Mouse (Mus musculus): ENCODE measurements around the gene Eif4a2. TPM values are rescaled to one million over a fixed set of nuclear protein-coding genes. Genes with fewer than 3 reads are reported as not detected.
"Not testable (repeated sequence)": the region's sequence is repeated elsewhere in the genome, so short reads cannot be mapped to it uniquely, and the experiment has no call there.

The Eif4a2 gene
- polyA plus RNA-seq, 1 experiment from 2014 or later, result 155 TPM

- ATAC-seq (replicated peaks; ENCODE audit: insufficient number of reproducible peaks, insufficient read depth, low FRiP score, low read depth); H3K4me3 ChIP-seq; H3K36me3 ChIP-seq: not testable (repeated sequence)
These were observed 11.7 kb upstream of the Eif4a2 start for GRCm38 (mm10) chr16:23095581-23095980.

DNA sequence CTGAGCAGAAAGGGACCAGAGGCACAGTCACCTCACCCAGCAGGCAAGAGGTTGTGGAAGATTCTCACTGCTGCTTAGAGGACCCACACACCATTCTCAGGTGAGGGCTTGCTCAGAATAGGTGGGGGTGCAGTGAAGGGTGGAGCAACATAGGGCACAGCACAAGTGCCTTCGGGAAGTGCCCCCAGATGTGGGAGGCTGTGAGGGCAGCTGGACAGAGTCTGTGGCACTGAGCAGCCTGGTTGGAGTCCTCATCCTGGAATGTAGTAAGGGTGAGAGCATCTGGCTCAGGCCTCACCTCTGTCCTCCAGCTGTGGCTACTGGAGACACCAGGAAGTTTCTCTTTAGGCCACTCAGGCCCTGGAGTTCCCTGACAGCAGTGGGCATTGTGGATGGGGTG lies 10.4 kb upstream of the Eif4a2 start:
- H3K27me3 ChIP-seq; H3K9me3 ChIP-seq (replicated peaks); H3K36me3 ChIP-seq; H3K4me2 ChIP-seq; H3K27ac ChIP-seq; H3K9ac ChIP-seq; H3K4me3 ChIP-seq; ATAC-seq (replicated peaks; ENCODE audit: insufficient number of reproducible peaks, insufficient read depth, low FRiP score, low read depth): not testable (repeated sequence)
- WGBS, result 75% methylated on average over 1 of the region's 1 CpGs
- peaks cover 16% of the 10 kb centered on the region for H3K4me1 ChIP-seq (replicated peaks)

More at GRCm38 (mm10) chr16:23095581-23095980, 11.7 kb upstream of the Eif4a2 start:
- not testable (repeated sequence) for H3K9me3 ChIP-seq (replicated peaks); H3K9ac ChIP-seq; H3K27me3 ChIP-seq; H3K4me2 ChIP-seq; H3K27ac ChIP-seq
- peaks cover 12% of the 10 kb centered on the region for H3K4me1 ChIP-seq (replicated peaks)
- WGBS, result 91% methylated on average over 5 of the region's 5 CpGs

DNA sequence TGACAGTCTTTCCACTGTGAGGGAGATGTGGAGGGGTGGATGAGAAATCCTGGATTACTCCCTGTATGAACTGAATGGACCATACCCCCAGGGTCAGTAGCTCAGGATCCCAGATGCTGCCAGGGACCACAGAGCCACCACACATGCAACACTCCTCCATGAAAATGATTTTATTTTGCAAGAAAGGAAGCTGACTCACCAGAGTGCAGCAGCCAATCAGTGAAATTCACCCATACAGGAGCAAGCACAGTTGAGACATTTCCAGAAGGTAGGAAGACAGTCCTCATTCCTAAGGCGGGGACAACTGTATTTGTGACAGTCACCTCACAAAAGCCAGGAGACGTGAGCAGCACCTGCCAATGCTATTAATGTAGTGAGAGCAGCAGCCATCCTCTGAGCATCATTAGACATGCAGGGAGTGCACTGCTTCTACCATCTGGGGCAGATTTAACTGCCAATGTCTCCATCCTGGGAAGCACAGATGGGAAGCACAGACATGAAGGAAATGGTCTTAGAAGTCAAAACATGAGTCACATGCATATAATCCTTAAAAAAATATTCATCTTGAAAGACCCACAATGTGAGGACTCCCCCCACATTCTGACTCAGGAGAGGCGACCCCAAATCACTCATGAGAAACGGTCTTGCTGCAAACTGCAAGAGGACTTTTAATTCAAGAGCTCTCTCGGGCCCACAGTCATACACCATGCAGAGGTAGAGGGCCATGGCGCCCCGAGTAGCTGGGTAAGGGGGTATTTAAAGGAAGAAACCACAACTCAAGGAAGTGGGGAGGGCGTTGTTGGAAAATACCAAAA lies 9.7 kb upstream of the Eif4a2 start:
- H3K4me1 ChIP-seq (replicated peaks), result peaks cover 19% of the 10 kb centered on the region
- ATAC-seq (replicated peaks; ENCODE audit: insufficient number of reproducible peaks, insufficient read depth, low FRiP score, low read depth); H3K4me3 ChIP-seq; H3K9me3 ChIP-seq (replicated peaks); H3K27ac ChIP-seq; H3K36me3 ChIP-seq; H3K27me3 ChIP-seq; H3K9ac ChIP-seq; H3K4me2 ChIP-seq: not testable (repeated sequence)
- 83% methylated on average over 8 of the region's 8 CpGs for WGBS

GRCm38 (mm10) chr16:23098105-23098452 lies 9.2 kb upstream of the Eif4a2 start:
- not testable (repeated sequence) for H3K4me3 ChIP-seq; H3K9me3 ChIP-seq (replicated peaks); ATAC-seq (replicated peaks; ENCODE audit: insufficient number of reproducible peaks, insufficient read depth, low FRiP score, low read depth); H3K36me3 ChIP-seq; H3K27me3 ChIP-seq; H3K27ac ChIP-seq; H3K9ac ChIP-seq; H3K4me2 ChIP-seq
- WGBS, result 96% methylated on average over 1 of the region's 1 CpGs
- peaks cover 21% of the 10 kb centered on the region for H3K4me1 ChIP-seq (replicated peaks)

DNA sequence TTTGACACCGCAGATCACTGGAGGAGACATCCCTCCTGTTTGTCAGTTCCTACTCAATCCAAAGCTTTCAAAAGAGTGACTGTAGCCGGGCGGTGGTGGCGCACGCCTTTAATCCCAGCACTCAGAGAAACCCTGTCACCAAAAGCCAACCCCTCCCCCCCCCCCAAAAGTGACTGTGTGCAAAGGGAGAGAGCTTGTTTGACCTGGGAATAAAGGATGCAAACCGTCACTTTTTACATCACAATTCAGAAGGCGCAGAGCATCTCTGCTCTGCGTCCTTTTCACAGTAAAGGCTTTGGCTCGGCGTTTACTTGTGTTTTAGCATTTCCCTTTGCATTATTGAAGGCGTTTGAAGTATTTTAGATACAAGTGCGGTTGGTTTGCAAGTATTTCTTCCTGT lies 7.6 kb upstream of the Eif4a2 start:
- Histone ChIP-seq H3K4me1 (replicated peaks) (peaks cover 24% of the 10 kb centered on the region), H3K4me3 (peak overlapping the region; percentile 45), H3K9me3 (replicated peaks) (no peaks in the 10 kb centered on the region), H3K9ac (peak overlapping the region; percentile 39; the same call in 1 of the 2 replicates), H3K27me3 (no peaks in the 10 kb centered on the region), H3K36me3 (no peaks in the 10 kb centered on the region), H3K27ac (0 out of 2 replicates have a peak overlapping the region, but pooled peaks have one; percentile 51), H3K4me2 (peak overlapping the region; percentile 77)
- no peak for ATAC-seq (replicated peaks; ENCODE audit: insufficient number of reproducible peaks, insufficient read depth, low FRiP score, low read depth)
- 17% methylated on average over 12 of the region's 12 CpGs for WGBS

GRCm38 (mm10) chr16:23100099-23100575 lies 7.1 kb upstream of the Eif4a2 start:
- peak; percentile 70 for ATAC-seq (replicated peaks; ENCODE audit: insufficient number of reproducible peaks, insufficient read depth, low FRiP score, low read depth)
- peak overlapping the region; percentile 39; the same call in 1 of the 2 replicates for H3K9ac ChIP-seq
- 4% methylated on average over 9 of the region's 9 CpGs for WGBS

GRCm38 (mm10) chr16:23100613-23101012 lies 6.6 kb upstream of the Eif4a2 start:
- Histone ChIP-seq H3K4me3 (peak overlapping the region; percentile 45), H3K27me3 (no peaks in the 10 kb centered on the region), H3K27ac (peak overlapping the region; percentile 51), H3K4me1 (replicated peaks) (peaks cover 24% of the 10 kb centered on the region), H3K36me3 (no peaks in the 10 kb centered on the region), H3K9ac (peak overlapping the region; percentile 39; the same call in 1 of the 2 replicates), H3K4me2 (peak overlapping the region; percentile 77), H3K9me3 (replicated peaks) (no peaks in the 10 kb centered on the region)
- peak; percentile 51; the same call in 1 of the 2 replicates for ATAC-seq (replicated peaks; ENCODE audit: insufficient number of reproducible peaks, insufficient read depth, low FRiP score, low read depth)
- WGBS, result 12% methylated on average over 10 of the region's 10 CpGs

More at GRCm38 (mm10) chr16:23100099-23100575, 7.1 kb upstream of the Eif4a2 start:
- H3K27ac ChIP-seq, result peak overlapping the region; percentile 51
- H3K4me3 ChIP-seq, result peak overlapping the region; percentile 45
- no peaks in the 10 kb centered on the region for H3K27me3 ChIP-seq
- peaks cover 24% of the 10 kb centered on the region for H3K4me1 ChIP-seq (replicated peaks)
- no peaks in the 10 kb centered on the region for H3K36me3 ChIP-seq
- no peaks in the 10 kb centered on the region for H3K9me3 ChIP-seq (replicated peaks)
- H3K4me2 ChIP-seq, result peak overlapping the region; percentile 77

DNA sequence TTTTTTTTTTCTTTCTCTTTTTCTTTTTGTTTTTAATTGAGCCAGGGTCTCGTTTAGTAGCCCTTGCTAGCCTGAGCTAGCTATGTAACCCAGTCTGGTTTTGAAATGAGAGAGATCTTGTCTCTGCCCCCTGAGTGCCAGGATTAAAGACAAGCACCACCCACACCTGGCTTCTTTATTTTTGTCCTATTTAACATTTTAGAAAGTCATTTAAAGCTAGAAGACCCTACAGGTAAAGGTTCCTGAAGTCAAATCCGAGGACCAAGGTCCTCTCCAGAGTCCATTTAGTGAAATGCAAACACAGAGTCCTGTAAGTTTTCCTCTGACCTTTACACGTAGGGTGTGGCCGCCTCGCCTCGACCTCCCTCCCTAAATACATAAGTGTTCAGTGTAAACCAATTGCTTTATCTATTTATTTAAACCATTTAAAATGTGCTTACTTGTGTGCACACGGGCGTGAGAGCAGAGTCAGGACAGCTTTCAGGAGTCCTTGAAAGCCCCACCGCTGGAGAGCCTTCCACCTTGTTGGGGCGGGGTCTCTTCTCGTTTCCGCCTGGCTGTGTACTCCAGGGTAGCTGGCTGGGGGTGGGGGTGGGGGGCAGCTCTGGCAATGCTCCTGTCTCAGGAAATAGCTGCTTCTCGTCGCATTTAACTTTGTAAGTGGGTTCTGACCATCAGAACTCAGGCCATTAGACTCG lies 4.8 kb upstream of the Eif4a2 start:
- H3K36me3 ChIP-seq, result no peaks in the 10 kb centered on the region
- peaks cover 29% of the 10 kb centered on the region for H3K4me1 ChIP-seq (replicated peaks)
- 11% methylated on average over 15 of the region's 15 CpGs for WGBS
- peak overlapping the region; percentile 64 for H3K4me2 ChIP-seq
- peak overlapping the region; percentile 54 for H3K4me3 ChIP-seq
- H3K27me3 ChIP-seq, result no peaks in the 10 kb centered on the region
- no peaks in the 10 kb centered on the region for H3K9me3 ChIP-seq (replicated peaks)
- peak overlapping the region; percentile 61 for H3K9ac ChIP-seq
- no peak for ATAC-seq (replicated peaks; ENCODE audit: insufficient number of reproducible peaks, insufficient read depth, low FRiP score, low read depth)
- H3K27ac ChIP-seq, result peak overlapping the region; percentile 67

GRCm38 (mm10) chr16:23103038-23103745 lies 4.1 kb upstream of the Eif4a2 start:
- Histone ChIP-seq H3K4me3 (peak overlapping the region; percentile 54), H3K9ac (peak overlapping the region; percentile 61), H3K36me3 (no peaks in the 10 kb centered on the region), H3K4me2 (peak overlapping the region; percentile 64), H3K4me1 (replicated peaks) (peaks cover 29% of the 10 kb centered on the region), H3K9me3 (replicated peaks) (no peaks in the 10 kb centered on the region), H3K27ac (peak overlapping the region; percentile 67), H3K27me3 (no peaks in the 10 kb centered on the region)
- no peak for ATAC-seq (replicated peaks; ENCODE audit: insufficient number of reproducible peaks, insufficient read depth, low FRiP score, low read depth)
- 33% methylated on average over 17 of the region's 17 CpGs for WGBS

GRCm38 (mm10) chr16:23103841-23104240 lies 3.4 kb upstream of the Eif4a2 start:
- H3K9ac ChIP-seq, result no peak overlapping the region
- no peak for ATAC-seq (replicated peaks; ENCODE audit: insufficient number of reproducible peaks, insufficient read depth, low FRiP score, low read depth)
- no peak overlapping the region for H3K4me2 ChIP-seq
- WGBS, result 70% methylated on average over 2 of the region's 2 CpGs
- H3K9me3 ChIP-seq (replicated peaks), result no peaks in the 10 kb centered on the region
- H3K27me3 ChIP-seq, result no peaks in the 10 kb centered on the region
- H3K36me3 ChIP-seq, result peaks cover 4% of the 10 kb centered on the region; the same call in 1 of the 2 replicates
- H3K4me3 ChIP-seq, result no peak overlapping the region
- no peak overlapping the region for H3K27ac ChIP-seq
- peaks cover 29% of the 10 kb centered on the region for H3K4me1 ChIP-seq (replicated peaks)

GRCm38 (mm10) chr16:23106121-23106520 lies 1.1 kb upstream of the Eif4a2 start:
- Histone ChIP-seq H3K36me3 (peaks cover 26% of the 10 kb centered on the region), H3K4me1 (replicated peaks) (peaks cover 30% of the 10 kb centered on the region), H3K4me3 (no peak overlapping the region), H3K9me3 (replicated peaks) (no peaks in the 10 kb centered on the region), H3K27me3 (no peaks in the 10 kb centered on the region), H3K27ac (no peak overlapping the region), H3K9ac (no peak overlapping the region), H3K4me2 (no peak overlapping the region)
- ATAC-seq (replicated peaks; ENCODE audit: insufficient number of reproducible peaks, insufficient read depth, low FRiP score, low read depth), result no peak
- WGBS, result 79% methylated on average over 7 of the region's 7 CpGs
